Mouse (Mus musculus) hindbrain, embryonic 14.5 days (tissue): ENCODE results near the gene Focad. TPM values are rescaled to one million over a fixed set of nuclear protein-coding genes. Genes with fewer than 3 reads are reported as not detected.
A peak's percentile ranks its signal among the peaks of the same experiment; 100 is the strongest.

Source experiments
- ATAC-seq: fragments of 200-750 bp; cut with Nextera tagmentation; 2 replicates; pipeline ENCODE4 v1.8.0; 2017; ENCODE audit warnings: moderate number of reproducible peaks, mild to moderate bottlenecking, moderate TSS enrichment, moderate library complexity; ENCODE audit not compliant: low FRiP score
- DNase-seq: peaks from one replicate; pipeline ENCODE4 v3.0.0-alpha.2; 2015; ENCODE audit warnings: low spot score
- H3K27ac ChIP-seq: fragments of 300-500 bp; sonication (generic); 2 replicates; pipeline ENCODE4 v1.5.1; 2014; ENCODE audit warnings: mild to moderate bottlenecking, moderate library complexity
- H3K27me3 ChIP-seq: fragments of 300-500 bp; sonication (generic); 2 replicates; pipeline ENCODE4 v1.6.1; 2014; ENCODE audit warnings: mild to moderate bottlenecking, low read length, mixed read lengths; ENCODE audit not compliant: control insufficient read depth, insufficient read depth
- H3K36me3 ChIP-seq: fragments of 300-500 bp; sonication (generic); replicated peaks from 2 replicates; pipeline ENCODE4 v1.6.1; 2014; ENCODE audit not compliant: control insufficient read depth, insufficient read depth
- H3K4me1 ChIP-seq: fragments of 300-500 bp; sonication (generic); replicated peaks from 2 replicates; pipeline ENCODE4 v1.6.1; 2014; ENCODE audit warnings: antibody characterized with exemption, low read length, mixed read lengths; ENCODE audit not compliant: control insufficient read depth, insufficient read depth
- H3K4me2 ChIP-seq: fragments of 300-500 bp; sonication (generic); replicated peaks from 2 replicates; pipeline ENCODE4 v1.6.1; 2014; ENCODE audit warnings: mild to moderate bottlenecking, moderate library complexity
- H3K4me3 ChIP-seq: fragments of 300-500 bp; sonication (generic); replicated peaks from 2 replicates; pipeline ENCODE4 v1.5.1; 2014; ENCODE audit warnings: mild to moderate bottlenecking, low read length
- H3K9ac ChIP-seq: fragments of 300-500 bp; sonication (generic); 2 replicates; pipeline ENCODE4 v1.6.1; 2014
- H3K9me3 ChIP-seq: fragments of 300-500 bp; sonication (generic); 2 replicates; pipeline ENCODE4 v1.6.1; 2016; ENCODE audit warnings: low read length; ENCODE audit not compliant: control insufficient read depth
- WGBS: fragments of 180-500 bp; shearing (Covaris S2); extraction: QIAGEN DNeasy Blood & Tissue Kit; methylation state at CpG from one replicate; pipeline ENCODE4 v1.1.7; 2014; 5-methylcytosine and 5-hydroxymethylcytosine counted together
- polyA plus RNA-seq: library from polyadenylated mRNA; unstranded; fragments of >200 nt; fragmentation: Nextera tagmentation; extraction: Ambion mirVana; gene quantifications from 2 replicates; pipeline ENCODE4 v1.2.1, GENCODE M21; 2014

Gene Focad
- polyA plus RNA-seq, 1 experiment from 2014 or later, result 15.2 TPM

GRCm38 (mm10) chr4:88334533-88334932, 240.1 kb downstream of the Focad start:
- ATAC-seq, result no peak
- Histone ChIP-seq H3K9ac (no peak overlapping the region), H3K9me3 (no peaks in the 10 kb centered on the region), H3K4me3 (no peak overlapping the region), H3K4me2 (no peak overlapping the region), H3K36me3 (no peaks in the 10 kb centered on the region), H3K4me1 (0 out of 2 replicates have a peak, but pooled peaks cover 7% of the 10 kb centered on the region), H3K27ac (no peak overlapping the region), H3K27me3 (no peaks in the 10 kb centered on the region)
- DNase-seq, result no peak
- 85% methylated on average over 4 of the region's 4 CpGs for WGBS

- WGBS, result 56% methylated on average over 2 of the region's 2 CpGs
- Histone ChIP-seq H3K4me2 (no peak overlapping the region), H3K4me1 (0 out of 2 replicates have a peak, but pooled peaks cover 7% of the 10 kb centered on the region), H3K9me3 (no peaks in the 10 kb centered on the region), H3K36me3 (no peaks in the 10 kb centered on the region), H3K27me3 (no peaks in the 10 kb centered on the region), H3K9ac (no peak overlapping the region), H3K4me3 (no peak overlapping the region), H3K27ac (no peak overlapping the region)
- no peak for ATAC-seq
- no peak for DNase-seq
Measured at GRCm38 (mm10) chr4:88336753-88337152, 242.3 kb downstream of the Focad start.

- Histone ChIP-seq H3K4me1 (0 out of 2 replicates have a peak, but pooled peaks cover 7% of the 10 kb centered on the region), H3K36me3 (no peaks in the 10 kb centered on the region), H3K9ac (no peak overlapping the region), H3K4me3 (no peak overlapping the region), H3K27ac (no peak overlapping the region), H3K4me2 (no peak overlapping the region), H3K27me3 (no peaks in the 10 kb centered on the region), H3K9me3 (no peaks in the 10 kb centered on the region)
- ATAC-seq (no peak), DNase-seq (no peak)
- 68% methylated on average over 2 of the region's 2 CpGs for WGBS
Measured at GRCm38 (mm10) chr4:88337365-88337764, 242.9 kb downstream of the Focad start.

- H3K9me3 ChIP-seq, result no peaks in the 10 kb centered on the region
- WGBS, result 31% methylated on average over 5 of the region's 5 CpGs
- H3K4me3 ChIP-seq, result no peak overlapping the region
- H3K27ac ChIP-seq, result peak overlapping the region; percentile 65
- no peak overlapping the region for H3K4me2 ChIP-seq
- H3K27me3 ChIP-seq, result no peaks in the 10 kb centered on the region
- H3K9ac ChIP-seq, result no peak overlapping the region
- 0 out of 2 replicates have a peak, but pooled peaks cover 7% of the 10 kb centered on the region for H3K4me1 ChIP-seq
- DNase-seq, result no peak
- no peaks in the 10 kb centered on the region for H3K36me3 ChIP-seq
- ATAC-seq, result peak; percentile 92
Measured at GRCm38 (mm10) chr4:88338130-88338529, 243.7 kb downstream of the Focad start.

GRCm38 (mm10) chr4:88344468-88344867, 250.0 kb downstream of the Focad start:
- no peaks in the 10 kb centered on the region for H3K9me3 ChIP-seq
- DNase-seq (peak; percentile 74), ATAC-seq (peak; percentile 62; the same call in 1 of the 2 replicates)
- WGBS, result 32% methylated on average over 11 of the region's 11 CpGs
- H3K36me3 ChIP-seq, result no peaks in the 10 kb centered on the region
- H3K27me3 ChIP-seq, result no peaks in the 10 kb centered on the region
- H3K4me2 ChIP-seq, result peak overlapping the region; percentile 17; the same call in 1 of the 2 replicates
- H3K4me1 ChIP-seq, result peaks cover 12% of the 10 kb centered on the region
- 0 out of 2 replicates have a peak overlapping the region, but pooled peaks have one; percentile 25 for H3K9ac ChIP-seq
- H3K27ac ChIP-seq, result peak overlapping the region; percentile 65
- no peak overlapping the region for H3K4me3 ChIP-seq

- Histone ChIP-seq H3K4me2 (no peak overlapping the region), H3K9me3 (no peaks in the 10 kb centered on the region), H3K9ac (peak overlapping the region; percentile 21; the same call in 1 of the 2 replicates), H3K27ac (0 out of 2 replicates have a peak overlapping the region, but pooled peaks have one; percentile 44), H3K4me1 (peaks cover 12% of the 10 kb centered on the region), H3K27me3 (no peaks in the 10 kb centered on the region), H3K4me3 (no peak overlapping the region), H3K36me3 (no peaks in the 10 kb centered on the region)
- 58% methylated on average over 4 of the region's 4 CpGs for WGBS
- DNase-seq, result no peak
- no peak for ATAC-seq
Measured at GRCm38 (mm10) chr4:88345065-88345464, 250.6 kb downstream of the Focad start.

GRCm38 (mm10) chr4:88345938-88346337, 251.5 kb downstream of the Focad start:
- WGBS, result 65% methylated on average over 8 of the region's 8 CpGs
- H3K9ac ChIP-seq, result no peak overlapping the region
- peaks cover 12% of the 10 kb centered on the region for H3K4me1 ChIP-seq
- DNase-seq (no peak), ATAC-seq (no peak)
- no peak overlapping the region for H3K4me2 ChIP-seq
- no peaks in the 10 kb centered on the region for H3K36me3 ChIP-seq
- no peaks in the 10 kb centered on the region for H3K9me3 ChIP-seq
- no peak overlapping the region for H3K4me3 ChIP-seq
- no peak overlapping the region for H3K27ac ChIP-seq
- H3K27me3 ChIP-seq, result no peaks in the 10 kb centered on the region

GRCm38 (mm10) chr4:88350910-88351309, 256.5 kb downstream of the Focad start:
- ATAC-seq (peak; percentile 89; the same call in 1 of the 2 replicates), DNase-seq (peak; percentile 94)
- Histone ChIP-seq H3K27me3 (no peaks in the 10 kb centered on the region), H3K9ac (no peak overlapping the region), H3K36me3 (no peaks in the 10 kb centered on the region), H3K9me3 (no peaks in the 10 kb centered on the region), H3K4me2 (no peak overlapping the region), H3K4me1 (no peaks in the 10 kb centered on the region), H3K4me3 (no peak overlapping the region), H3K27ac (no peak overlapping the region)
- WGBS, result 2% methylated on average over 4 of the region's 4 CpGs

- H3K9me3 ChIP-seq, result no peaks in the 10 kb centered on the region
- no peak overlapping the region for H3K27ac ChIP-seq
- WGBS, result 82% methylated on average over 2 of the region's 2 CpGs
- no peaks in the 10 kb centered on the region for H3K27me3 ChIP-seq
- H3K4me1 ChIP-seq, result no peaks in the 10 kb centered on the region
- H3K4me3 ChIP-seq, result no peak overlapping the region
- DNase-seq (no peak), ATAC-seq (no peak)
- H3K9ac ChIP-seq, result no peak overlapping the region
- H3K36me3 ChIP-seq, result 0 out of 2 replicates have a peak, but pooled peaks cover 6% of the 10 kb centered on the region
- no peak overlapping the region for H3K4me2 ChIP-seq
Measured at GRCm38 (mm10) chr4:88356652-88357051, 262.2 kb downstream of the Focad start.

- Histone ChIP-seq H3K36me3 (0 out of 2 replicates have a peak, but pooled peaks cover 6% of the 10 kb centered on the region), H3K27me3 (no peaks in the 10 kb centered on the region), H3K27ac (no peak overlapping the region), H3K9ac (no peak overlapping the region), H3K4me3 (no peak overlapping the region), H3K9me3 (no peaks in the 10 kb centered on the region), H3K4me1 (no peaks in the 10 kb centered on the region), H3K4me2 (no peak overlapping the region)
- DNase-seq, result no peak
- 94% methylated on average over 3 of the region's 3 CpGs for WGBS
- ATAC-seq, result no peak
Measured at GRCm38 (mm10) chr4:88357431-88357830, 263.0 kb downstream of the Focad start.
